Mouse (Mus musculus) granulocyte monocyte progenitor cell, adult 5-6 weeks (primary cell): ENCODE measurements around the gene Psma3. TPM values are rescaled to one million over a fixed set of nuclear protein-coding genes. Genes with fewer than 3 reads are reported as not detected.

Source experiments
- ATAC-seq: replicated peaks from 2 replicates; pipeline ENCODE4 v1.8.0; 2016; ENCODE audit warnings: mild to moderate bottlenecking, moderate TSS enrichment, inconsistent platforms; ENCODE audit not compliant: poor library complexity, severe bottlenecking
- total RNA-seq, 2 experiments: library from RNA; stranded (forward) in 1 of 2; stranded (reverse) in 1 of 2; fragments of 200-712, 200-1000 nt in 1 of 2; fragments of >200 nt in 1 of 2; fragmentation: Nextera tagmentation in 1 of 2; gene quantifications; 2 replicates each; pipeline ENCODE4 v1.2.3; 2014 to 2017

Psma3 gene
- total RNA-seq, 2 experiments from 2014 or later, result 401 to 405 TPM

- ATAC-seq, result no peak
Observed at GRCm38 (mm10) chr12:71042451-71042850, 68.0 kb downstream of the Psma3 start.

GRCm38 (mm10) chr12:71043571-71043970 lies 69.2 kb downstream of the Psma3 start:
- ATAC-seq, result no peak

GRCm38 (mm10) chr12:71044488-71044887 lies 70.1 kb downstream of the Psma3 start:
- no peak for ATAC-seq

Other genes starting within 250 kb of the Psma3 start
- 2.6 and 4.1 TPM in 2 replicates for gene Frmd6, start 149.1 kb upstream of the Psma3 start, total RNA-seq (2014; fragmentation: Nextera tagmentation)
- gene Frmd6, start 149.1 kb upstream of the Psma3 start, total RNA-seq (2017), result 4.1 and 7.4 TPM in 2 replicates
- 52.2 and 73.9 TPM in 2 replicates for gene Actr10, start 36.8 kb upstream of the Psma3 start, total RNA-seq (2014; fragmentation: Nextera tagmentation)
- 65.9 and 74.6 TPM in 2 replicates for gene Actr10, start 36.8 kb upstream of the Psma3 start, total RNA-seq (2017)
- gene Arid4a, start 41.4 kb downstream of the Psma3 start, total RNA-seq (2014; fragmentation: Nextera tagmentation), result 23.8 and 26.9 TPM in 2 replicates
- gene Arid4a, start 41.4 kb downstream of the Psma3 start, total RNA-seq (2017), result 43.3 and 46.0 TPM in 2 replicates
- not detected in 2 replicates for gene Tomm20l, start 136.8 kb downstream of the Psma3 start, total RNA-seq (2014; fragmentation: Nextera tagmentation)
- not detected in 2 replicates for gene Tomm20l, start 136.8 kb downstream of the Psma3 start, total RNA-seq (2017)
- gene Timm9, start 162.1 kb downstream of the Psma3 start, total RNA-seq (2014; fragmentation: Nextera tagmentation), result 86.1 and 90.9 TPM in 2 replicates
- gene Timm9, start 162.1 kb downstream of the Psma3 start, total RNA-seq (2017), result 70.5 and 74.0 TPM in 2 replicates
- 18.0 and 20.9 TPM in 2 replicates for gene 2700049A03Rik, start 162.2 kb downstream of the Psma3 start, total RNA-seq (2014; fragmentation: Nextera tagmentation)
- 11.8 and 17.8 TPM in 2 replicates for gene 2700049A03Rik, start 162.2 kb downstream of the Psma3 start, total RNA-seq (2017)